Mouse (Mus musculus): ENCODE measurements around the gene B4galnt1.

GRCm38 (mm10) chr10:127177235-127177634, 12.2 kb downstream of the B4galnt1 start:
- TF ChIP-seq POLR2A (IDR thresholded peaks at IDR 0.05; ENCODE audit: insufficient read depth, low read depth, low read length) (no peak), EP300 (IDR thresholded peaks at IDR 0.05; ENCODE audit: insufficient read depth, low read depth, low read length) (no peak), CTCF (IDR thresholded peaks at IDR 0.05) (no peak)
